Mouse (Mus musculus): ENCODE results near the gene Rfx3. TPM values are rescaled to one million over a fixed set of nuclear protein-coding genes. Genes with fewer than 3 reads are reported as not detected.

The Rfx3 gene
- polyA plus RNA-seq (2017; shearing (Covaris generic)) = 19.0 TPM

DNA sequence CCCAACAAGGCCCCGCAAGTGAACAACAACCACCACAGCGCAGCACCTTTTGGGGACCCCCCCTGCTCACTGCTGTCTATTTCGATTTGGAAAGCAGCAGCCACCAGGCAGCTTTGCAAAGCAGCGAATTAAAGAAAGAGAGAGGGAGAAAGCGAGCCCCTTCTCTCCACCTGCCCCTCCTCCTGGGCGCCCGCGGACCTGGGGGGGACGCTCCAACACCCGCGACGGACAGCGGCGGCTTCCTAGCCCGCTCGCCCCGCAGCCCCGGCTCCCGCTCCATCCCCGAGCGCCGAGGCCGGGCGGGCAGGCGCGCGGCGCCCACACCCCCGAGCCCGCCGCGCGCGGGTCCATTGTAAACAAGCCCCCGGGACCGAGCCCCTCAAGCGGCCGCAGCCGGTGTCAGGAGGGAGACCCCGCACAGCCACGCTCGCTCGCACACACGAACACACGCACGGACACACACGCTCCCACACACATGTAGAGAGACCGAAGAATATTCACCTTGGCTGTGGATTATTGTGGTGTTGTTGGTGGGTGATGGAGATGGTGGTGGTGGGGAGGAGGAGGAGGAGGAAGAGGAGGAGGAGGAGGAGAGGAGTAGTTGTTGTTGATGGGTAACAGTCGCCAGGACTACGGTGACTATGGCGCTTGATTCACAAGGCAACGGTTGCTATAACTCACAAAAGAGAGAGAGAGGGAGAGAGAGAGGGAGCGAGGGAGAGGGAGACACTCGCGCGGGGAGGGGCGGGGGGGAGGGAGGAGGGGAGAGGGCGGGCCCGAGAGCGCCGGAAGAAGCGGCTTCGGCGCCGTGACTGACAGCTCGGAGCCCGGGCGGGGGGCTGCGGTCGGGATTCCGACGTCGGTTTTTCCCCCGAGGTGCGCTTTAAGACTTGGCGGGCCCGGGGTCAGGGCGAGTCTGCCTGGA, at the start of gene Rfx3:
Gene Rfx3, minus strand, starts transcription at position 696 of the 925 bp plus-strand sequence.

Measured in naive thymus-derived CD4-positive, alpha-beta T cell, adult 5 months (primary cell).